Mouse (Mus musculus): ENCODE data around the gene Hspb8. TPM values are rescaled to one million over a fixed set of nuclear protein-coding genes. Genes with fewer than 3 reads are reported as not detected.

The Hspb8 gene
- total and polyA plus RNA-seq, 3 experiments = not detected

DNA sequence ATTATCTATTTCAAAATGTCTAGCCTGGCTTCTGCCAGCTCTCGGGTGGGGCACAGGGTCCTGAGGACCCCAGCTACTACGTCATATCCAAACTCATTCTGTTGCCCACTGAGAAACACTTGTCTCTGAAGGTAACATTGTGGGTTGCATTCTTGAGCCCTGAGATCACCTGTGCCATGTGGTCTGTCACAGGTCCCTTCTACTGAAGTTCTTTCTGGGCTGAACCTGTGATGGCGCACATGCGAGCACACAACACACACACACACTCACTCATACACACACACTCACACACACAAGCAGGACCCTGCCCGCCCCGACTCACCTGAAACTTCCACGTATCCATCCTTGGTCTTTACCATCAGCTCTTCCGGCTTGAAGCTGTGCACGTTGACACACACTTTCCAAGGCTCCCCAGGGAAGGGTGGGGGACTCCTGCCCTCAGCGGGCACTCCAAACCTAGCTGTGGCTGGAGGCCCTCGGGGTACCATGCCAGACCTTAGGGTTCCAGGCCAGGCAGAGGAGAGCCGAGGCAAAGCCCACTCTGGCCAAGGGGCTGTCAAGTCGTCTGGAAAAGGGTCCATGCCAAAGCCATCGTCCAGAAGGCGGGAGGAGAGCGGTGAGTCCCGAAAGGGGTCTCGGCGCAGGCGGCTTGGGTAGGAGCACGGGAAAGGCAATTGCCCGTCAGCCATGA lies 728 bp downstream of the Hspb8 start:
- Histone ChIP-seq H3K9me3 (replicated peaks; ENCODE audit: insufficient read depth, low read length) (no peaks in the 10 kb centered on the region), H3K9ac (ENCODE audit: control insufficient read depth, low read depth, low read length, poor library complexity, severe bottlenecking) (no peak overlapping the region), H3K4me3 (ENCODE audit: control insufficient read depth in 1 of 2, insufficient read depth in 1 of 2, low read depth in 2 of 2, low read length in 2 of 2) (no peak overlapping the region)

DNA sequence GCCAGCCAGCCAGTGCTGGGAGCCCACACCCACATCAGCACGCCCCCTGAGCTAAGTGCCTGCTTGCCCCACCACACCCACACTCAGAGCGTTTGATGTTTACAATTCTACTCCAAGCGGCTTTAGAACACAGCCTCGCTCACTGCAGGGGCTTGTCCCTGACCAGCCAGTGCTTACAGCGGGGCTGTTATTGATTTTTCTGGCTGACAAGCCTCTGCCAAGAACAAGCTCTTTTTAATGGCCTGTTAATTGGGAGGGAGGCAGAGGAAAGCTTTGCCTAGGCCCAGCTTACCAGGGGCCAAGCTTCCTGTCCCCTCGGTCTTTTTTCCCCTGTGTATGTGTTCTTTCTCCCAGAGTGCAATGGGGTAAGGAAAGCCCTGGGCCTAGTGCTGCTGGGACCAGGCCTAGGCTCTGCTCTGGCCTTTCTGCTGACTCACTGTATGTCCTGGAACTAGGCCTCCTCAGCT lies 1.9 kb downstream of the Hspb8 start:
- TF ChIP-seq CHD2 (IDR thresholded peaks at IDR 0.05; ENCODE audit: low read length) (no peak), MYC (IDR thresholded peaks at IDR 0.05; ENCODE audit: low read depth, low read length) (no peak), ZNF384 (IDR thresholded peaks at IDR 0.05; ENCODE audit: low read depth, low read length) (no peak), USF1 (IDR thresholded peaks at IDR 0.05; ENCODE audit: low read depth, low read length) (no peak), RAD21 (IDR thresholded peaks at IDR 0.05; ENCODE audit: low read depth, low read length) (no peak), MAZ (IDR thresholded peaks at IDR 0.05; ENCODE audit: low read depth, low read length) (no peak), POLR2AphosphoS2 (IDR thresholded peaks at IDR 0.05; ENCODE audit: low read length) (no peak), RCOR1 (IDR thresholded peaks at IDR 0.05; ENCODE audit: low read depth, low read length) (no peak)
- Histone ChIP-seq H3K27ac (ENCODE audit: control insufficient read depth, low read depth, low read length) (no peak overlapping the region), H3K9me3 (replicated peaks; ENCODE audit: insufficient read depth, low read length) (no peaks in the 10 kb centered on the region)

More for the DNA sequence above, 728 bp downstream of the Hspb8 start:
- Histone ChIP-seq H3K27me3 (ENCODE audit: control insufficient read depth in 1 of 2, insufficient read depth in 2 of 2, low read length in 2 of 2) (no peaks in the 10 kb centered on the region), H3K79me2 (ENCODE audit: control insufficient read depth, insufficient read depth, low read length, poor library complexity) (no peaks in the 10 kb centered on the region), H3K36me3 (ENCODE audit: control insufficient read depth in 1 of 2, insufficient read depth in 2 of 2, low read length in 2 of 2) (no peaks in the 10 kb centered on the region), H3K4me1 (ENCODE audit: control insufficient read depth in 1 of 2, insufficient read depth in 2 of 2, low read length in 2 of 2) (no peaks in the 10 kb centered on the region), H3K27ac (ENCODE audit: control insufficient read depth, low read depth, low read length) (no peak overlapping the region)
- TF ChIP-seq HCFC1 (IDR thresholded peaks at IDR 0.05; ENCODE audit: low read depth, low read length) (no peak), SIN3A (IDR thresholded peaks at IDR 0.05; ENCODE audit: low read length) (no peak), MAZ (IDR thresholded peaks at IDR 0.05; ENCODE audit: low read depth, low read length) (no peak), POLR2A (IDR thresholded peaks at IDR 0.05; ENCODE audit: control insufficient read depth in 1 of 2, insufficient read depth in 1 of 2, low read depth in 1 of 2, low read length in 2 of 2, poor library complexity in 1 of 2) (no peak), TAL1 (IDR thresholded peaks at IDR 0.05; ENCODE audit: low read length) (no peak), EP300 (IDR thresholded peaks at IDR 0.05; ENCODE audit: low read depth in 1 of 2, low read length in 2 of 2) (no peak), TCF12 (IDR thresholded peaks at IDR 0.05; ENCODE audit: low read depth, low read length) (no peak), NELFE (IDR thresholded peaks at IDR 0.05; ENCODE audit: low read depth, low read length) (no peak), CHD2 (IDR thresholded peaks at IDR 0.05; ENCODE audit: low read length) (no peak), USF1 (IDR thresholded peaks at IDR 0.05; ENCODE audit: low read depth, low read length) (no peak), MYB (IDR thresholded peaks at IDR 0.05; ENCODE audit: low read depth, low read length) (no peak), NRF1 (IDR thresholded peaks at IDR 0.05; ENCODE audit: insufficient read depth, low read depth, low read length, poor library complexity, severe bottlenecking) (no peak), ETS1 (IDR thresholded peaks at IDR 0.05; ENCODE audit: low read depth, low read length) (no peak), USF2 (IDR thresholded peaks at IDR 0.05; ENCODE audit: borderline replicate concordance in 1 of 2, insufficient read depth in 1 of 2, low read depth in 1 of 2, low read length in 2 of 2) (no peak)
- no peak for DNase-seq (ENCODE audit: low read depth, low spot score)

More for the DNA sequence above, 1.9 kb downstream of the Hspb8 start:
- Histone ChIP-seq H3K4me1 (ENCODE audit: control insufficient read depth in 1 of 2, insufficient read depth in 2 of 2, low read length in 2 of 2) (no peaks in the 10 kb centered on the region), H3K36me3 (ENCODE audit: control insufficient read depth in 1 of 2, insufficient read depth in 2 of 2, low read length in 2 of 2) (no peaks in the 10 kb centered on the region), H3K9ac (ENCODE audit: control insufficient read depth, low read depth, low read length, poor library complexity, severe bottlenecking) (no peak overlapping the region), H3K4me3 (ENCODE audit: control insufficient read depth in 1 of 2, insufficient read depth in 1 of 2, low read depth in 2 of 2, low read length in 2 of 2) (no peak overlapping the region), H3K27me3 (ENCODE audit: control insufficient read depth in 1 of 2, insufficient read depth in 2 of 2, low read length in 2 of 2) (no peaks in the 10 kb centered on the region), H3K79me2 (ENCODE audit: control insufficient read depth, insufficient read depth, low read length, poor library complexity) (no peaks in the 10 kb centered on the region)
- DNase-seq (ENCODE audit: low read depth, low spot score) = no peak

Data from MEL (cell line).